Comparison of ENCODE assay signal across 14 mouse cellular contexts in the genomic region with DNA sequence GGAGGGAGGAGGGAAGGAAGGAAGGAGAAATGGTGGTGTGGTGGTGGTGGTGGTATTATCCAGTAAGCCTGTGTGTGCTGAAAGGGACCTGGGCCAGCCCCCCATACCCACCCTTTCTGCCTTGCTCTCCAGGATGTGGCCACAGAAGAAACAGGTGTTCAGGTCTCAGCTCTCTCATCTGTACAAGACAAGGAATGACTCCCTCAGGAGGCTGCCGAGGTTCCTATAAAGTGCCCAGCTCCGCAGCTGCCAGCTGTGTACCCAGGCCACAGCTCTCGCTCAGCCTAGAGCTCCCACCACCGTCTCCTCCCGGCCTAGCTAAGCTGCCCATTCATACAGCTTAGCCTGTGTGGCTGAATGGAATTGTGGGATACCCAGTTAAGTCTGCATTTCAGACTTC. TPM values are rescaled to one million over a fixed set of nuclear protein-coding genes. Genes with fewer than 3 reads are reported as not detected.
"Had no signal": no experiment of that assay in that cellular context is flagged by ENCODE, and none has a peak within 500 bp of the region (broad histone marks: within the 10 kb centered on the region; RNA-seq: fewer than 3 reads in every experiment).

No protein-coding gene starts in this region.

- DNase-seq: kidney, adult 2 months; kidney, postnatal 14 days; lung, adult 2 months; lung, postnatal 36 days; right cerebral cortex, postnatal 14 days had no signal

- H3K4me2 ChIP-seq: hindbrain, embryonic 15.5 days; kidney, embryonic 15.5 days; midbrain, embryonic 15.5 days; neural tube, embryonic 12.5 days; stomach, embryonic 15.5 days had no signal

- ATAC-seq: lung, postnatal 0 days; midbrain, embryonic 15.5 days had no signal

- H3K36me3 ChIP-seq: hindbrain, embryonic 15.5 days; kidney, embryonic 15.5 days; midbrain, embryonic 15.5 days; neural tube, embryonic 12.5 days; stomach, embryonic 15.5 days had no signal

- H3K27me3 ChIP-seq: hindbrain, embryonic 15.5 days; kidney, embryonic 15.5 days; midbrain, embryonic 15.5 days; neural tube, embryonic 12.5 days; stomach, embryonic 15.5 days had no signal

- H3K27ac ChIP-seq: hindbrain, embryonic 15.5 days; kidney, embryonic 15.5 days; left cerebral cortex, adult 2 months; liver, embryonic 14.5 days; midbrain, embryonic 15.5 days; neural tube, embryonic 12.5 days; stomach, embryonic 15.5 days had no signal

- H3K4me3 ChIP-seq: hindbrain, embryonic 15.5 days; kidney, embryonic 15.5 days; left cerebral cortex, adult 2 months; midbrain, embryonic 15.5 days; neural tube, embryonic 12.5 days; stomach, embryonic 15.5 days had no signal

- H3K9ac ChIP-seq: hindbrain, embryonic 15.5 days; kidney, embryonic 15.5 days; liver, embryonic 14.5 days; midbrain, embryonic 15.5 days; neural tube, embryonic 12.5 days; stomach, embryonic 15.5 days had no signal

- H3K9me3 ChIP-seq: hindbrain, embryonic 15.5 days; kidney, embryonic 15.5 days; midbrain, embryonic 15.5 days; neural tube, embryonic 12.5 days; stomach, embryonic 15.5 days had no signal

- H3K4me1 ChIP-seq: hindbrain, embryonic 15.5 days; midbrain, embryonic 15.5 days; neural tube, embryonic 12.5 days had no signal

RNA-seq across cellular contexts. Expression of a gene that starts 30.5 kb away (rescaled TPM):
- polyA plus RNA-seq: spleen, adult 2 months had no signal
